Mouse (Mus musculus): ENCODE results near the gene Sf3a2. TPM values are rescaled to one million over a fixed set of nuclear protein-coding genes. Genes with fewer than 3 reads are reported as not detected.
A peak's percentile ranks its signal among the peaks of the same experiment; 100 is the strongest.

Sf3a2 gene
- polyA plus RNA-seq, 1 experiment, result 93.1 TPM

DNA sequence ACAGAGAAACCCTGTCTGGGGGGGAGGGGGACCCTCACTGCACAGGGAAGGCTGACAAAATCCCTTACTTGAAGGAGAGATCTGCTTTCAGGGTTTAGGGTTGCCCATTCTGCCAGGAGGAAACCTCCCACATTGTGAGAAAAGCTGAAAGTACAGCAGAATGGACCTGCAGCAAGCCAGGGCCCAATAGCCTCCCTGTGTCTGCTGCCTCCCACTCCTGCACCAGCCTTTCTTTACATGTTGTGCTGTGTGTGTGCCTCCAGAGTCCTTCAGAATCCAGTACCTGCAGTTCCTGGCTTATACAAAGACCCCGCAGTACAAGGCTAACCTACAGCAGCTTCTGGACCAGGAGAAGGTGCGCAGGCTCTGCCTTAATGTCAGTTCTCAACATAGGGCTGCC lies 13.7 kb upstream of the Sf3a2 start:
- no peaks in the 10 kb centered on the region for H3K79me2 ChIP-seq (ENCODE audit: control insufficient read depth, insufficient read depth)
- H3K36me3 ChIP-seq (ENCODE audit: control insufficient read depth, insufficient read depth), result peaks cover 42% of the 10 kb centered on the region
- no peak overlapping the region for H3K4me2 ChIP-seq (ENCODE audit: low read depth)
- H3K27me3 ChIP-seq (ENCODE audit: control insufficient read depth, insufficient read depth, insufficient read length), result no peaks in the 10 kb centered on the region
- no peak overlapping the region for H3K4me3 ChIP-seq
- no peak overlapping the region for H3ac ChIP-seq (ENCODE audit: control insufficient read depth, insufficient read length)
- TF ChIP-seq MYOD1 (IDR thresholded peaks at IDR 0.05; ENCODE audit: control insufficient read depth in 1 of 3, insufficient read length in 2 of 3, low read depth in 2 of 3), result no peak
- TF ChIP-seq TCF12 (IDR thresholded peaks at IDR 0.05; ENCODE audit: insufficient read depth, poor library complexity, severe bottlenecking), result no peak
- TF ChIP-seq E2F4 (IDR thresholded peaks at IDR 0.05; ENCODE audit: insufficient read depth), result no peak
- no peak for TF ChIP-seq USF1 (IDR thresholded peaks at IDR 0.05; ENCODE audit: low read depth)
- TF ChIP-seq CEBPB (IDR thresholded peaks at IDR 0.05; ENCODE audit: insufficient read depth, poor library complexity, severe bottlenecking), result no peak
- no peak for TF ChIP-seq TCF3 (IDR thresholded peaks at IDR 0.05; ENCODE audit: insufficient read length, low read depth)
- TF ChIP-seq MAX (IDR thresholded peaks at IDR 0.05; ENCODE audit: low read depth), result no peak
- TF ChIP-seq MYOG (IDR thresholded peaks at IDR 0.05; ENCODE audit: control insufficient read depth in 1 of 3, insufficient read depth in 1 of 3, insufficient read length in 2 of 3, low read depth in 2 of 3), result no peak
- TF ChIP-seq POLR2AphosphoS2 (IDR thresholded peaks at IDR 0.05; ENCODE audit: insufficient read length, low read depth), result no peak
- TF ChIP-seq REST (IDR thresholded peaks at IDR 0.05; ENCODE audit: insufficient read depth, insufficient read length), result no peak
- no peak for TF ChIP-seq SRF (IDR thresholded peaks at IDR 0.05; ENCODE audit: control insufficient read depth, insufficient read length, low read depth)
- no peak for TF ChIP-seq POLR2A (IDR thresholded peaks at IDR 0.05; ENCODE audit: insufficient read length, low read depth)

DNA sequence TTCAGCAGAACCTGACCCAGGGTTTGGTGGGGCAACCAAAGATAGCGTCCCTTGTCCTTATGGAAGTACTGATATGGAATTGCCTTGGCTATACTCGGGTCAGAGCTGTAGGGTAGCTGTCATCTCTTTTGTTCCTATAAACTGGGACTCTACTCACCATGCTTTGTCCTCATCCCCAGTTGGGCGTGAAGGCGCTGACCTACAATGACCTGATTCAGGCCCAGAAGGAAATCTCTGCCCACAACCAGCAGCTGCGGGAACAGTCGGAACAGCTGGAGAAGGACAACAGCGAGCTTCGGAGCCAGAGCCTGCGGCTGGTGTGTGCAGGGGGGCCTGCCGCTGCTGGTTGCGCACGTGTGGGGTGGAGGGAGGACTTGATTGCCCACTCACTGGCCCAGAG lies 13.1 kb upstream of the Sf3a2 start:
- peaks cover 40% of the 10 kb centered on the region for H3K36me3 ChIP-seq (ENCODE audit: control insufficient read depth, insufficient read depth)
- H3K27me3 ChIP-seq (ENCODE audit: control insufficient read depth, insufficient read depth, insufficient read length), result no peaks in the 10 kb centered on the region
- H3K4me2 ChIP-seq (ENCODE audit: low read depth), result no peak overlapping the region
- no peak overlapping the region for H3K4me3 ChIP-seq
- H3K79me2 ChIP-seq (ENCODE audit: control insufficient read depth, insufficient read depth), result no peaks in the 10 kb centered on the region
- H3ac ChIP-seq (ENCODE audit: control insufficient read depth, insufficient read length), result no peak overlapping the region
- peak in 2 of 3 experiments; percentile 35 to 54 for TF ChIP-seq MYOG (IDR thresholded peaks at IDR 0.05; ENCODE audit: control insufficient read depth in 1 of 3, insufficient read depth in 1 of 3, insufficient read length in 2 of 3, low read depth in 2 of 3)
- TF ChIP-seq TCF12 (IDR thresholded peaks at IDR 0.05; ENCODE audit: insufficient read depth, poor library complexity, severe bottlenecking), result no peak

DNA sequence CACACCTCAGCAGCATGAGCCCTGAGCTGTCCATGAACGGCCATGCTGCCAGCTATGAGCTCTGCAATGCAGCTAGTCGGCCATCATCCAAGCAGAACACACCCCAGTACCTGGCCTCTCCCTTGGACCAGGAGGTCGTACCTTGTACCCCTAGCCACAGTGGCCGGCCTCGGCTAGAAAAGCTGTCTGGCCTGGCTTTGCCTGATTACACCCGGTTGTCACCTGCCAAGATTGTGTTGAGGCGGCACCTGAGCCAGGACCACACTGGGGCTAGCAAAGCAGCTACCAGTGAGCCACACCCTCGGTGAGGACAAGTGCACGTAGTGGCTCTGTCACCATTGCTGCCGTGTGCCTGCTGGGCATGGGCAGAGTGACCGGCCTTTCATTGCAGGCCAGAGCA lies 12.0 kb upstream of the Sf3a2 start:
- H3K4me3 ChIP-seq, result no peak overlapping the region
- peaks cover 29% of the 10 kb centered on the region for H3K36me3 ChIP-seq (ENCODE audit: control insufficient read depth, insufficient read depth)
- TF ChIP-seq MAX (IDR thresholded peaks at IDR 0.05; ENCODE audit: low read depth) (no peak), MYOG (IDR thresholded peaks at IDR 0.05; ENCODE audit: control insufficient read depth in 1 of 3, insufficient read depth in 1 of 3, insufficient read length in 2 of 3, low read depth in 2 of 3) (no peak), TCF3 (IDR thresholded peaks at IDR 0.05; ENCODE audit: insufficient read length, low read depth) (no peak), POLR2A (IDR thresholded peaks at IDR 0.05; ENCODE audit: insufficient read length, low read depth) (no peak), REST (IDR thresholded peaks at IDR 0.05; ENCODE audit: insufficient read depth, insufficient read length) (no peak), SRF (IDR thresholded peaks at IDR 0.05; ENCODE audit: control insufficient read depth, insufficient read length, low read depth) (no peak), USF1 (IDR thresholded peaks at IDR 0.05; ENCODE audit: low read depth) (no peak), CEBPB (IDR thresholded peaks at IDR 0.05; ENCODE audit: insufficient read depth, poor library complexity, severe bottlenecking) (no peak), TCF12 (IDR thresholded peaks at IDR 0.05; ENCODE audit: insufficient read depth, poor library complexity, severe bottlenecking) (no peak), E2F4 (IDR thresholded peaks at IDR 0.05; ENCODE audit: insufficient read depth) (no peak), MYOD1 (IDR thresholded peaks at IDR 0.05; ENCODE audit: control insufficient read depth in 1 of 3, insufficient read length in 2 of 3, low read depth in 2 of 3) (no peak), POLR2AphosphoS2 (IDR thresholded peaks at IDR 0.05; ENCODE audit: insufficient read length, low read depth) (no peak)
- H3K79me2 ChIP-seq (ENCODE audit: control insufficient read depth, insufficient read depth), result no peaks in the 10 kb centered on the region
- no peaks in the 10 kb centered on the region for H3K27me3 ChIP-seq (ENCODE audit: control insufficient read depth, insufficient read depth, insufficient read length)
- no peak overlapping the region for H3K4me2 ChIP-seq (ENCODE audit: low read depth)
- no peak overlapping the region for H3ac ChIP-seq (ENCODE audit: control insufficient read depth, insufficient read length)

DNA sequence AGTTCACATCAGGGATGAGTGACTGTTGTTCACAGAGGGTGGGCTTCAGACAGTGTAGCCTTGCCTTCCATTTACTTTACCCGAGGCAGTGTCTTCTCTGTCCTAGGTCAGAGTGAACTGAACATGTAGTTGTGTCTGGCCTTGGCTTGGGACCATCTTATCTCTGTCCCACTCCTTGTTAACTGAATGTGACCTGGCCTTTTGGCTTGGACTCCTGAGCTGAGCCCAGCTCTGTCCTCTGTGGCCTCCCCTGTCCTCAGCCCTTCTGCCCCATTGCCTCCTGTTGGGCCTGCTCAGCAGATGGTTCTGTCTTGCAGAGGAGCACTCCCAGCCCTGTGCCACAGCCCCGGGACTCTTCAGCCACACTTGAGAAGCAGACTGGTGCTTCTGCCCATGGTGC lies 10.5 kb upstream of the Sf3a2 start:
- no peak overlapping the region for H3K4me2 ChIP-seq (ENCODE audit: low read depth)
- no peaks in the 10 kb centered on the region for H3K79me2 ChIP-seq (ENCODE audit: control insufficient read depth, insufficient read depth)
- no peak for TF ChIP-seq TCF12 (IDR thresholded peaks at IDR 0.05; ENCODE audit: insufficient read depth, poor library complexity, severe bottlenecking)
- no peak for TF ChIP-seq SRF (IDR thresholded peaks at IDR 0.05; ENCODE audit: control insufficient read depth, insufficient read length, low read depth)
- no peak for TF ChIP-seq TCF3 (IDR thresholded peaks at IDR 0.05; ENCODE audit: insufficient read length, low read depth)
- TF ChIP-seq POLR2A (IDR thresholded peaks at IDR 0.05; ENCODE audit: insufficient read length, low read depth), result no peak
- no peak for TF ChIP-seq REST (IDR thresholded peaks at IDR 0.05; ENCODE audit: insufficient read depth, insufficient read length)
- TF ChIP-seq MYOD1 (IDR thresholded peaks at IDR 0.05; ENCODE audit: control insufficient read depth in 1 of 3, insufficient read length in 2 of 3, low read depth in 2 of 3), result no peak
- no peak overlapping the region for H3ac ChIP-seq (ENCODE audit: control insufficient read depth, insufficient read length)
- H3K4me3 ChIP-seq, result no peak overlapping the region
- H3K27me3 ChIP-seq (ENCODE audit: control insufficient read depth, insufficient read depth, insufficient read length), result no peaks in the 10 kb centered on the region
- peaks cover 18% of the 10 kb centered on the region for H3K36me3 ChIP-seq (ENCODE audit: control insufficient read depth, insufficient read depth)

DNA sequence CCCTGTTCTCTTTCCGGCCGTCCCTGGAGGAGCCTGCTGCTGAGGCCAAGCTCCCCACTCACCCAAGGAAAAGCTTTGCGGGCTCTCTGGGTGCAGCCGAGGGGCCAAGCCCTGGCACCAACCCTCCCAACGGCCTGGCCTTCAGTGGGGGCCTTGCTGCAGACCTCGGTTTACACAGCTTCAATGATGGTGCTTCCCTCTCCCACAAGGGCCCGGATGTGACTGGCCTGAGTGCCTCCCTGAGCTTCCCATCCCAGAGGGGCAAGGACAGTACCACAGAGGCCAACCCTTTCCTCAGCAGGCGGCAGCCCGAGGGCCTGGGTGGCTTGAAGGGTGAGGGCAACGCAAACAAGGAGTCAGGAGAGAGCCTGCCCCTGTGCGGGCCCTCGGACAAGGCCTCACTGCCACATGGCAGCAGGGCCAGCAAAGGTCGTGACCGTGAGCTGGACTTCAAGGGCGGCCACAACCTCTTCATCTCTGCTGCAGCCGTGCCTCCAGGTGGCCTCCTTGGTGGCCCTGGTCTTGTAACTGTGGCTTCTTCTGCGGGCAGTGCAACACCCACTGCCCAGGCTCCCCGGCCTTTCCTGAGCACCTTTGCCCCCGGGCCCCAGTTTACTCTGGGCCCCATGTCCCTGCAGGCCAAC lies 7.1 kb upstream of the Sf3a2 start:
- peaks cover 20% of the 10 kb centered on the region for H3K36me3 ChIP-seq (ENCODE audit: control insufficient read depth, insufficient read depth)
- H3K4me2 ChIP-seq (ENCODE audit: low read depth), result no peak overlapping the region
- no peak overlapping the region for H3K4me3 ChIP-seq
- no peaks in the 10 kb centered on the region for H3K27me3 ChIP-seq (ENCODE audit: control insufficient read depth, insufficient read depth, insufficient read length)
- peaks cover 6% of the 10 kb centered on the region for H3K79me2 ChIP-seq (ENCODE audit: control insufficient read depth, insufficient read depth)
- TF ChIP-seq E2F4 (IDR thresholded peaks at IDR 0.05; ENCODE audit: insufficient read depth) (no peak), USF1 (IDR thresholded peaks at IDR 0.05; ENCODE audit: low read depth) (no peak), POLR2A (IDR thresholded peaks at IDR 0.05; ENCODE audit: insufficient read length, low read depth) (no peak), REST (IDR thresholded peaks at IDR 0.05; ENCODE audit: insufficient read depth, insufficient read length) (no peak), TCF12 (IDR thresholded peaks at IDR 0.05; ENCODE audit: insufficient read depth, poor library complexity, severe bottlenecking) (no peak), MYOD1 (IDR thresholded peaks at IDR 0.05; ENCODE audit: control insufficient read depth in 1 of 3, insufficient read length in 2 of 3, low read depth in 2 of 3) (no peak), SRF (IDR thresholded peaks at IDR 0.05; ENCODE audit: control insufficient read depth, insufficient read length, low read depth) (no peak), POLR2AphosphoS2 (IDR thresholded peaks at IDR 0.05; ENCODE audit: insufficient read length, low read depth) (no peak), MYOG (IDR thresholded peaks at IDR 0.05; ENCODE audit: control insufficient read depth in 1 of 3, insufficient read depth in 1 of 3, insufficient read length in 2 of 3, low read depth in 2 of 3) (no peak), TCF3 (IDR thresholded peaks at IDR 0.05; ENCODE audit: insufficient read length, low read depth) (no peak), CEBPB (IDR thresholded peaks at IDR 0.05; ENCODE audit: insufficient read depth, poor library complexity, severe bottlenecking) (no peak), MAX (IDR thresholded peaks at IDR 0.05; ENCODE audit: low read depth) (no peak)
- H3ac ChIP-seq (ENCODE audit: control insufficient read depth, insufficient read length), result no peak overlapping the region
